Mouse (Mus musculus) G1E-ER4 (cell line): ENCODE data around the gene Rcsd1. TPM values are rescaled to one million over a fixed set of nuclear protein-coding genes. Genes with fewer than 3 reads are reported as not detected.

Source experiments
- GATA1 ChIP-seq: IDR thresholded peaks from one replicate; pipeline ENCODE4 v1.8.0; 2012; ENCODE audit warnings: low read length, inconsistent platforms
- polyA plus RNA-seq: library from polyadenylated mRNA; stranded (reverse); fragments of >175 nt; gene quantifications from 2 replicates; pipeline ENCODE4 v1.2.3, GENCODE M21; 2012

Gene Rcsd1
- polyA plus RNA-seq, 1 experiment = 6.9 TPM

GRCm38 (mm10) chr1:165608904-165609303, 100.7 kb downstream of the Rcsd1 start:
- TF ChIP-seq GATA1 = no peak

- no peak for TF ChIP-seq GATA1
Observed at GRCm38 (mm10) chr1:165605774-165606173, 103.8 kb downstream of the Rcsd1 start.

- no peak for TF ChIP-seq GATA1
Observed at GRCm38 (mm10) chr1:165605108-165605507, 104.4 kb downstream of the Rcsd1 start.

- no peak for TF ChIP-seq GATA1
Observed at GRCm38 (mm10) chr1:165604203-165604602, 105.4 kb downstream of the Rcsd1 start.

- TF ChIP-seq GATA1 = no peak
Observed at GRCm38 (mm10) chr1:165603218-165603617, 106.3 kb downstream of the Rcsd1 start.

GRCm38 (mm10) chr1:165601775-165602280, 107.7 kb downstream of the Rcsd1 start:
- no peak for TF ChIP-seq GATA1

Other genes with a start within 250 kb of the Rcsd1 start
- 55.7 and 77.8 TPM in 2 replicates for gene Dcaf6, start 249.3 kb downstream of the Rcsd1 start, polyA plus RNA-seq
- gene Mpc2, start 249.1 kb downstream of the Rcsd1 start, polyA plus RNA-seq = 115 and 140 TPM in 2 replicates
- not detected in 2 replicates for gene Adcy10, start 224.6 kb downstream of the Rcsd1 start, polyA plus RNA-seq
- gene Mpzl1, start 75.2 kb downstream of the Rcsd1 start, polyA plus RNA-seq = 4.2 and 8.3 TPM in 2 replicates
- 131 and 153 TPM in 2 replicates for gene Creg1, start 54.0 kb upstream of the Rcsd1 start, polyA plus RNA-seq
- gene Cd247, start 78.9 kb upstream of the Rcsd1 start, polyA plus RNA-seq = 0.41 and 0.44 TPM in 2 replicates